Mouse (Mus musculus) hindbrain, postnatal 0 days (tissue): ENCODE data around the gene Il23a. TPM values are rescaled to one million over a fixed set of nuclear protein-coding genes. Genes with fewer than 3 reads are reported as not detected.
A peak's percentile ranks its signal among the peaks of the same experiment; 100 is the strongest.

ENCODE experiments used
- ATAC-seq: fragments of 200-750 bp; cut with Nextera tagmentation; 2 replicates; pipeline ENCODE4 v1.8.0; 2017; ENCODE audit warnings: mild to moderate bottlenecking, moderate TSS enrichment, moderate library complexity
- DNase-seq: peaks from one replicate; pipeline ENCODE4 v3.0.0-alpha.2; 2015; ENCODE audit warnings: low spot score
- H3K27ac ChIP-seq: fragments of 300-500 bp; sonication (generic); 2 replicates; pipeline ENCODE4 v1.5.1; 2014; ENCODE audit warnings: mild to moderate bottlenecking
- H3K27me3 ChIP-seq: fragments of 300-500 bp; sonication (generic); 2 replicates; pipeline ENCODE4 v1.6.1; 2014; ENCODE audit warnings: low read length, mixed read lengths; ENCODE audit not compliant: insufficient read depth
- H3K36me3 ChIP-seq: fragments of 300-500 bp; sonication (generic); 2 replicates; pipeline ENCODE4 v1.6.1; 2014; ENCODE audit warnings: low read length, mixed read lengths; ENCODE audit not compliant: insufficient read depth
- H3K4me1 ChIP-seq: fragments of 300-500 bp; sonication (generic); 2 replicates; pipeline ENCODE4 v1.6.1; 2014; ENCODE audit warnings: antibody characterized with exemption, low read length, mixed read lengths; ENCODE audit not compliant: insufficient read depth
- H3K4me2 ChIP-seq: fragments of 300-500 bp; sonication (generic); 2 replicates; pipeline ENCODE4 v1.6.1; 2014; ENCODE audit warnings: low read depth, mild to moderate bottlenecking, low read length, moderate library complexity, mixed read lengths
- H3K4me3 ChIP-seq: fragments of 300-500 bp; sonication (generic); 2 replicates; pipeline ENCODE4 v1.5.1; 2014; ENCODE audit warnings: low read length
- H3K9ac ChIP-seq: fragments of 300-500 bp; sonication (generic); replicated peaks from 2 replicates; pipeline ENCODE4 v1.6.1; 2014; ENCODE audit warnings: mild to moderate bottlenecking, low read length, moderate library complexity, mixed read lengths
- H3K9me3 ChIP-seq: fragments of 300-500 bp; sonication (generic); 2 replicates; pipeline ENCODE4 v1.6.1; 2016; ENCODE audit warnings: low read length, mixed read lengths
- CTCF ChIP-seq: IDR thresholded peaks from 2 replicates; pipeline ENCODE4 v1.5.1; 2016; ENCODE audit warnings: antibody characterized with exemption, control low read depth, low read depth
- WGBS: fragments of 180-500 bp; shearing (Covaris S2); extraction: QIAGEN DNeasy Blood & Tissue Kit; methylation state at CpG from one replicate; pipeline ENCODE4 v1.1.7; 2014; 5-methylcytosine and 5-hydroxymethylcytosine counted together
- polyA plus RNA-seq: library from polyadenylated mRNA; unstranded; fragments of >200 nt; fragmentation: Nextera tagmentation; extraction: Ambion mirVana; gene quantifications from 2 replicates; pipeline ENCODE4 v1.2.1, GENCODE M21; 2015
- total RNA-seq: library from RNA; depleted of rRNA; stranded (reverse); fragments of >200 nt; gene quantifications from 2 replicates; pipeline ENCODE4 v1.2.3, GENCODE M21; 2014

The Il23a gene
- total and polyA plus RNA-seq, 2 experiments from 2014 or later = 0.35 TPM; not detected in 1

- H3K4me1 ChIP-seq = no peaks in the 10 kb centered on the region
- 35% methylated on average over 11 of the region's 11 CpGs for WGBS
- H3K27me3 ChIP-seq = no peaks in the 10 kb centered on the region
- TF ChIP-seq CTCF = no peak
- H3K4me3 ChIP-seq = no peak overlapping the region
- no peak overlapping the region for H3K4me2 ChIP-seq
- H3K9ac ChIP-seq = no peak overlapping the region
- DNase-seq (peak; percentile 46), ATAC-seq (no peak)
- no peaks in the 10 kb centered on the region for H3K9me3 ChIP-seq
- 0 out of 2 replicates have a peak overlapping the region, but pooled peaks have one; percentile 11 for H3K27ac ChIP-seq
- peaks cover 32% of the 10 kb centered on the region for H3K36me3 ChIP-seq
Observed at GRCm38 (mm10) chr10:128310177-128310576, 11.6 kb upstream of the Il23a start.

GRCm38 (mm10) chr10:128309654-128310053, 11.1 kb upstream of the Il23a start:
- Histone ChIP-seq H3K9ac (no peak overlapping the region), H3K27me3 (no peaks in the 10 kb centered on the region), H3K27ac (no peak overlapping the region), H3K36me3 (peaks cover 27% of the 10 kb centered on the region), H3K4me3 (no peak overlapping the region), H3K9me3 (no peaks in the 10 kb centered on the region), H3K4me2 (no peak overlapping the region), H3K4me1 (no peaks in the 10 kb centered on the region)
- 86% methylated on average over 7 of the region's 7 CpGs for WGBS
- TF ChIP-seq CTCF = peak; percentile 23; the same call in 1 of the 2 replicates
- DNase-seq (no peak), ATAC-seq (no peak)

- WGBS = 1% methylated on average over 37 of the region's 37 CpGs
- H3K4me3 ChIP-seq = peak within 1 kb of the TSS; percentile 46
- TF ChIP-seq CTCF = no peak
Observed at GRCm38 (mm10) chr10:128303126-128304021, 4.8 kb upstream of the Il23a start, which contains the start of gene Pan2. Gene Pan2 (plus strand): TSS chr10:128303335.

GRCm38 (mm10) chr10:128302785-128303125, 4.2 kb upstream of the Il23a start:
- Histone ChIP-seq H3K27me3 (no peaks in the 10 kb centered on the region), H3K27ac (peak overlapping the region; percentile 95), H3K4me1 (peaks cover 14% of the 10 kb centered on the region), H3K9ac (peak overlapping the region; percentile 74), H3K9me3 (no peaks in the 10 kb centered on the region), H3K4me2 (peak overlapping the region; percentile 68), H3K36me3 (0 out of 2 replicates have a peak, but pooled peaks cover under 1% of the 10 kb centered on the region), H3K4me3 (peak overlapping the region; percentile 46)
- TF ChIP-seq CTCF = no peak
- ATAC-seq (peak; percentile 63), DNase-seq (peak; percentile 5)
- WGBS = 0% methylated on average over 9 of the region's 9 CpGs

More at GRCm38 (mm10) chr10:128303126-128304021, 4.8 kb upstream of the Il23a start, which contains the start of gene Pan2:
- no peaks in the 10 kb centered on the region for H3K9me3 ChIP-seq
- peak within 1 kb of the TSS; percentile 74 for H3K9ac ChIP-seq
- ATAC-seq (peak; percentile 99), DNase-seq (peak; percentile 99)
- H3K27ac ChIP-seq = peak within 1 kb of the TSS; percentile 95
- H3K36me3 ChIP-seq = peaks cover 6% of the 10 kb centered on the region; the same call in 1 of the 2 replicates
- peak within 1 kb of the TSS; percentile 68 for H3K4me2 ChIP-seq
- no peaks in the 10 kb centered on the region for H3K27me3 ChIP-seq
- peaks cover 14% of the 10 kb centered on the region for H3K4me1 ChIP-seq

- DNase-seq (no peak), ATAC-seq (no peak)
- peaks cover 14% of the 10 kb centered on the region for H3K4me1 ChIP-seq
- H3K36me3 ChIP-seq = no peaks in the 10 kb centered on the region
- 33% methylated on average over 3 of the region's 3 CpGs for WGBS
- TF ChIP-seq CTCF = no peak
- H3K4me2 ChIP-seq = peak overlapping the region; percentile 68
- H3K9ac ChIP-seq = peak overlapping the region; percentile 74
- peak overlapping the region; percentile 95 for H3K27ac ChIP-seq
- peak overlapping the region; percentile 46 for H3K4me3 ChIP-seq
- no peaks in the 10 kb centered on the region for H3K9me3 ChIP-seq
- no peaks in the 10 kb centered on the region for H3K27me3 ChIP-seq
Observed at GRCm38 (mm10) chr10:128302357-128302756, 3.8 kb upstream of the Il23a start.

GRCm38 (mm10) chr10:128298243-128298642, 309 bp downstream of the Il23a start:
- 77% methylated on average over 6 of the region's 6 CpGs for whole genome bisulfite sequencing
- H3K9ac ChIP-seq = no peak overlapping the region
- H3K4me2 ChIP-seq = no peak overlapping the region
- no peaks in the 10 kb centered on the region for H3K36me3 ChIP-seq
- no peaks in the 10 kb centered on the region for H3K27me3 ChIP-seq
- H3K4me1 ChIP-seq = peaks cover 5% of the 10 kb centered on the region; the same call in 1 of the 2 replicates
- no peak overlapping the region for H3K27ac ChIP-seq
- H3K4me3 ChIP-seq = no peak overlapping the region
- H3K9me3 ChIP-seq = no peaks in the 10 kb centered on the region
- ATAC-seq (no peak), DNase-seq (no peak)
- TF ChIP-seq CTCF = no peak
